Mouse (Mus musculus) bone marrow macrophage, adult 2 months (primary cell): ENCODE measurements around the gene Ccdc172. TPM values are rescaled to one million over a fixed set of nuclear protein-coding genes. Genes with fewer than 3 reads are reported as not detected.

Source experiments
- H3K27ac ChIP-seq: 2 replicates; pipeline ENCODE4 v1.5.1; 2012; ENCODE audit warnings: low read depth, low read length; ENCODE audit not compliant: insufficient read depth
- H3K4me1 ChIP-seq: 2 replicates; pipeline ENCODE4 v1.6.1; 2012; ENCODE audit warnings: low read length; ENCODE audit not compliant: control insufficient read depth, insufficient read depth
- H3K4me3 ChIP-seq: 2 replicates; pipeline ENCODE4 v1.5.1; 2012; ENCODE audit warnings: mild to moderate bottlenecking, low read length, moderate library complexity; ENCODE audit not compliant: insufficient read depth
- CTCF ChIP-seq: IDR thresholded peaks from 2 replicates; pipeline ENCODE4 v1.5.1; 2012; ENCODE audit warnings: low read depth, mild to moderate bottlenecking, low read length, moderate library complexity
- POLR2A ChIP-seq: IDR thresholded peaks from 2 replicates; pipeline ENCODE4 v1.6.1; 2012; ENCODE audit warnings: mild to moderate bottlenecking, low read depth, low read length, borderline replicate concordance
- polyA plus RNA-seq: library from polyadenylated mRNA; stranded (reverse); fragments of >200 nt; gene quantifications from 2 replicates; pipeline ENCODE4 v1.2.4, GENCODE M21; 2012; ENCODE audit not compliant: missing spikeins, insufficient read depth, insufficient read length

Gene Ccdc172
- polyA plus RNA-seq, 1 experiment, result not detected

DNA sequence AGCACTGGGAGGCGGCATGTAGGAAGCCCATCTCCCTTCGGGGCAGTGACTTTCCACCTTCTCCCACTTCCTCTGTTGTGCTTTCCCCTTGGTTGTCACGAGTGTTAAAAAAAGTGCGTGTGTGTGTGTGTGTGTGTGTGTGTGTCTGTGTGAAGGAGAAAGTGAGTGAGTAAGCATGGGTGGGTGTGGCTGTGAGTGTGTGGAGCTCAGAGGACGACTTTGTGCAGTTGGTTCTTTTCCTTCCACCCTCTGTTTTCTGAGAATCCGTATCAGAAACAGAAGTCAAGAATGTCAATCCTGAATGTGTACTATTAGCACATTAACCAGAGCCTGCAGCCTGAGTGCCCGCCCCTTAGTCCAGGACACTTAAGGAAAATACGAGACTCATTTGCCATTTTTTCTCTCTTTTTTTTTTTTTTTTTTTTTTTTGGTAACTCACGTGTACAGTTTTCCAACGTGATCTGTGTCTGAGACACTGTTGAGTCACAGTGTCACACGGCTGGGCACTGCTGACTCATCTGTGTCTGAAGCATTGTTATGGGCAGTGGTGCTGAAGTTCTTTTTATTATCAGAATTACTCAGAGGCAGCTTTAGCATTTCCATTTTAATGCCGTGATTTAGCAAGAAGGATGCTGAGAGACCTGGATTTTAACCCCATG lies 12.1 kb downstream of the Ccdc172 start:
- H3K4me3 ChIP-seq, result peak overlapping the region; percentile 18
- peaks cover 35% of the 10 kb centered on the region for H3K4me1 ChIP-seq
- TF ChIP-seq POLR2A (no peak), CTCF (no peak)
- H3K27ac ChIP-seq, result peak overlapping the region; percentile 53

DNA sequence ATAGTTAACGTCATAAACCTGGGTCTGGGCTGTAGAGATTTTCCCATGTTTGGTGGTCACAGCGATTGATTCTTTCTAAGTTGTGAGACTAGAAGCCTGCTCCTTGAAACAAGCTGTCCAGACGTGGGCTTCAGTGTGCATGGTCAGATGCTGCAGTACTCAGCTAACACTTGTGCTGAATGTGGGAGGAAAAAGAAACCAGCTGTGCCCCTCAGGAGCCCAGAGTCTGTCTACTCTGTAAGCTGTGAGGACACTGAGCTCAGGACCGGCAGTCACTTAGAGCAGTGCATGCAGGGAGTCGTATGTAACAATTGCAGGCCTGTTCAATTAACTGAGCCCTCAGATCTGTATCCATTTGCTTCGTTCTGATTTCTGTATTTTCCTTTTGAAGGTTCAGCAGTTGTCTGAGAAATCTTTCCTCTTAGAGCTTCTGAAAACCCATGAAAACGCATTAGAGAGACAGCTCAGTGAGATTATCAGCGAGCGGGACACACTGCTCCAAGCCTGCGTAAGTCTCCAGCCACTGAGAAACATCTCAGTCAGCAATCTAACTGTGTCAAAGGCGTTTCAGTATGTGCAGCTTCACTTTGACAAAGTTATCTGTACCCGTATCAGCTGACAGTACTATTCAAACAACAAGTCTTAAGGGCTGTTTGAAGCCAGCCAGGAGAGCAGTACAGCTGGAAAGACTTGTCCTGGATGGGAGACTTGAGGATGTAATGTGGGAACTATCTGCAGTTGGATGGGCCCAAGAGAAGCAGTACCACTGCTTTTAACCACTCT lies 13.9 kb downstream of the Ccdc172 start:
- TF ChIP-seq CTCF (no peak), POLR2A (no peak)
- H3K27ac ChIP-seq, result no peak overlapping the region
- H3K4me1 ChIP-seq, result peaks cover 35% of the 10 kb centered on the region
- H3K4me3 ChIP-seq, result no peak overlapping the region

DNA sequence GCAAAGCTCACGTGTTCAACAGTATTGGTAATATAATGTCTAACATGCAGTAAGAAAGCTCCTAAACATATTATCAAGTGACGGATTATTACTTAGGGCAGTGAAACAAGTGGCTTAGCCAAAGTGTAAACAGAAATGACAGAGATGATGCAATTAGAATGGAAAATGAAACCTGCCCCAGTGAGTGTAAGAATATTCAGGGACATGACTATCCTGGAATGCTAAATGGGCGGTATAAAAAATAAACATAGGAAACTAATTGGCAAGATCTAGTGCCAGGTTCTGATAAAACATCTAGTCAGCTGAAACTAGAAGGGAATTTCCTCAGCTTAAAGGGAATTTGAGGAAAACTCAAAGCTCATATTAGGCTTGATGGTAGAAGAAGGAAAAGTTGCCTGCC lies 21.3 kb downstream of the Ccdc172 start:
- no peak overlapping the region for H3K4me3 ChIP-seq
- no peaks in the 10 kb centered on the region for H3K4me1 ChIP-seq
- no peak overlapping the region for H3K27ac ChIP-seq
- TF ChIP-seq CTCF (no peak), POLR2A (no peak)

DNA sequence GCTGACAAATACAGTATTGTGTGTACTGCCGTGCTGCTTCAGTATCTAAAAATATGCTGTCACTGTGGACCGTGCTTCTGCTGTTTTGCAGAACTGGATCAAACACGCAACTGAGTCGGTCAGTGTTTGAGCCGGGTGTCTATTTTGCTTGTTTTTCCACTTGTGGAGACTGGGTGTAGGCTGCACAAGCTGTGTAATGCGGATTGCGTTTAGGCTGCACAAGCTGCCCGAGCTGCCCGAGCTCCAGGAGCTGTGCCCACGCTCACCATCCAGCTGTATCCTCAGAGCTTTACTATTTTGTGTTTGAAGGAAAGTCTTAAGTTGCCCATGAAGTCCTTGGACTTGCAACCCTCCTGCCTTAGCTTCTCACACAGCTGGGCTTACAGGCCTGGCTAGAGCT lies 24.9 kb downstream of the Ccdc172 start:
- TF ChIP-seq POLR2A (no peak), CTCF (no peak)

DNA sequence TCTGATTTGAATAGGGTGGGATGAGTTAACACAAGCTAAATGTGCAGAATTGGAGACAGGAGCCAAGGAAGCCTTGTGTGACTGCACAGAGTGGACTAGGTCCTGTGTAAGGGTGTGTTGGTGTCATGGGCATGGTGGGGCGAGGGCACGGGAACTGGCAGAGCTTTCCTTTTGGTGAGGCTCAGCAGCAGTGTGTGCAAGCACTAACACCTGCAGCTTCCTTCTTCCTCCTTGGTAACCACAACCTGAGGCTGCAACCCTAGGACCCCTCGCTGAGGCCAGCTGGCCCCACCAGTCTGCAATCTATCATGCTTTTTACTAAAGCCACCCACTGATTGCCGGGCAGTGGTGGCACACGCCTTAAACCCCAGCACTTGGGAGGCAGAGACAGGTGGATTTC lies 28.6 kb downstream of the Ccdc172 start:
- Histone ChIP-seq H3K4me3 (no peak overlapping the region), H3K4me1 (no peaks in the 10 kb centered on the region), H3K27ac (no peak overlapping the region)
- TF ChIP-seq POLR2A (no peak), CTCF (no peak)

More for the DNA sequence above, 24.9 kb downstream of the Ccdc172 start:
- Histone ChIP-seq H3K27ac (no peak overlapping the region), H3K4me3 (no peak overlapping the region), H3K4me1 (no peaks in the 10 kb centered on the region)

DNA sequence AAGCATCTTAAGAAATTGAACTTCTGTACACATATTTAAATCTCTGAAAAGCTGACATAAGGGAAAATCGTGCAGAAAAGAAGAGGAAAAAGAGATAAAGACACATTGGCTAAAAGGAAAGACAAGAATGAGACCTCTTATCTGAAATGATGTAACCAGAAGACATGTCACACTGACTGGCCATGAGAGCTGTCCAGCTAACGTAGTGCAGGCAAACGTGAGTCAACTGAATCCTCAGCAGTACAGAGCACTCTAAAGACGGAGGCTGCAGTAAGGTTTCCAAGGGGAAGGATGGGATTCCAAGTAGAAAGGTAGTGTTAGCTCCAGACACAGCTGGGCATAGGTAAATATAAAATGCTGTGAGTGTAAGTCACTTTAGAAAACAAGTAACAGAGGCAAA lies 36.6 kb downstream of the Ccdc172 start:
- Histone ChIP-seq H3K4me3 (no peak overlapping the region), H3K27ac (no peak overlapping the region), H3K4me1 (0 out of 2 replicates have a peak, but pooled peaks cover 3% of the 10 kb centered on the region)
- no peak for TF ChIP-seq POLR2A

DNA sequence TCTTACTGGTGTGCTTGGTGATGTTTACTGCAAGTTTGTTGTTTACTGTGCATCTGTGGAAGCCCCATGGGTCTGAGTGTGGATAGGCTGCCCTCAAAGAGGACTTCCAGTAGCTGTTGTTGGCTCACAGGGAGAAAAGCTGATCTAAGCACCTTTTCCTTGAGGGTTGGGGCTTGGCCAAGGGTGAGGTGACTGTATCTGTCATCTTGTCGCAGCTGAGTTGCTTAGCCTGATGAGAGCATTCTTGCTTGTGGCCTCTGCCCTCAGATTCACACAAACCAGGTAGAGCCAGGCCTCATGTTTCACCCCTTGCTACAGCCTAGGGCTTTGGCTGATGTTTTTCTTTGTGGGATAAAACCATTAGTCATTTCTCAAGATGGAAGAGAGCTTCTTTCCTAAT lies 38.7 kb downstream of the Ccdc172 start:
- no peak for TF ChIP-seq CTCF
- no peak for TF ChIP-seq POLR2A
- Histone ChIP-seq H3K4me3 (no peak overlapping the region), H3K4me1 (0 out of 2 replicates have a peak, but pooled peaks cover 3% of the 10 kb centered on the region), H3K27ac (no peak overlapping the region)

DNA sequence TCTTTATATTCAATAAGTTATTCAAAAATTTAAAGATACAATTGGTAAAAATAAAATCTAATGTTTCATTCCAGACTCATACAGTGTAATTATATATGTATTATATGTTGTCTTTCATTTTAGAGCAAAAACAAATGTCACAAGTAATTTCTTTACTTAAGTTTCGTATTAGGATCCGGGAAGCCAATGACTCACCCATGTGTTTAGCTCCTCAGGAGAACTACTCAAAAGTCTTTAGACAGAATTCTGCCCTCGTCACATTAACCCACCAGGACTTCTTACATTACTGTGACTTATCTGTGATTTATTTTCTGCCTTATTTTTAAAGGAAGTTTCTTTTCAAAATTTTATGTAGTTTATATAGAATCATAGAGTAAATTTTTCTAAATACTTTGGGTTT lies 39.1 kb downstream of the Ccdc172 start:
- H3K4me1 ChIP-seq, result 0 out of 2 replicates have a peak, but pooled peaks cover 3% of the 10 kb centered on the region
- no peak overlapping the region for H3K27ac ChIP-seq
- H3K4me3 ChIP-seq, result no peak overlapping the region
- TF ChIP-seq CTCF, result no peak
- TF ChIP-seq POLR2A, result no peak

DNA sequence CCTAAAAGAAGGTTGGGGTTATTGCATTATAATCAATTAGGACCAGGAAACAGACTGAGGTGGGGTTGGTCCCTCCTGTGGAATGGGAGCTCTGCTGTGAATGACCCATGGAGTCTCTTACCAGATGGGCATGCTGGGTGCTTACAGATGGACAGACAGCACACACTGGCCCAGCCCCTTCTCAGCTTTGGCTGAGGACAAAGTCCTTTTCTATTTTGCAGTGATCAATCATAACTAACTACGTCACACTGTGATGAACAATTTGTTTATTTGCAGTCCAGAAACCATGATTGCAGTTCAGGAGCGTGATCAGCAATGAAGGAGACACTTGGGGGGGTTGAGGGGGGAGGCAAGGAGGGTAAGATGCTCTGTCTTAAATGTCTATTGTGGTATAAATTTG lies 43.2 kb downstream of the Ccdc172 start:
- TF ChIP-seq POLR2A (no peak), CTCF (no peak)
- no peak overlapping the region for H3K4me3 ChIP-seq
- H3K27ac ChIP-seq, result no peak overlapping the region
- H3K4me1 ChIP-seq, result 0 out of 2 replicates have a peak, but pooled peaks cover 3% of the 10 kb centered on the region

DNA sequence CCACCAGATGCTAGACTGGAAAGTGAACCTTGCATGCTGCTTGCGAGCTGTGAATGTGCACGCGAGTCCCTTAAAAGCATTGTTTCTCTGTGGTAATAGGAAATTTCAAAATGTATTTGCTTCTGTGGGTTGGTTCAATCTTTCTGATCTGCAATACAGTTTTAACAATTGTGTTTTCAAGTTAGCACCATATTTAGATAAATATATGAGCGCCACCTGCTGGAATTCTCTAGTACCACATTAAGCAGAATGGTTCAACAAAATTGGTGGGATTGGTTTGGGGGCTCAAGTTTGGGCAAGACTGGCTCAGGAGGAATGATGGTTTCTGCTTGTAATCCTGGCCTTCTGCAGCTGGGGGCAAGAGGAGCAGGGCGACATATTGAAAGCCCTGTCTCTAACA lies 46.6 kb downstream of the Ccdc172 start:
- Histone ChIP-seq H3K4me1 (no peaks in the 10 kb centered on the region), H3K27ac (no peak overlapping the region), H3K4me3 (no peak overlapping the region)
- no peak for TF ChIP-seq POLR2A
- TF ChIP-seq CTCF, result peak; percentile 22; the same call in 1 of the 2 replicates
